Mouse (Mus musculus): ENCODE measurements at regions not wholly inside any gene's neighbourhood (a gene's known extent, or its start where the extent isn't known, plus 50 kb on each side); places are given as distances from the start of the nearest gene placed in this dataset.
"Not testable (repeated sequence)": the region's sequence is repeated elsewhere in the genome, so short reads cannot be mapped to it uniquely, and the experiment has no call there.

- 36% methylated on average over 3 of the region's 3 CpGs for WGBS
- not testable (repeated sequence) for H3K27me3 ChIP-seq; H3K4me3 ChIP-seq; H3K4me2 ChIP-seq (replicated peaks); H3K4me1 ChIP-seq; H3K36me3 ChIP-seq; H3K9ac ChIP-seq (replicated peaks)
- Histone ChIP-seq H3K9me3 (peaks cover 13% of the 10 kb centered on the region; the same call in 1 of the 2 replicates), H3K27ac (replicated peaks) (peak overlapping the region; percentile 20; the same call in 1 of the 2 replicates)
- ATAC-seq (ENCODE audit: low FRiP score, low read depth): peak; percentile 65; the same call in 1 of the 2 replicates
Measured at GRCm38 (mm10) chr16:56323828-56324227, 119.7 kb downstream of the Impg2 start.

- H3K4me2 ChIP-seq (replicated peaks): no peak overlapping the region
- H3K4me1 ChIP-seq: no peaks in the 10 kb centered on the region
- no peaks in the 10 kb centered on the region for H3K36me3 ChIP-seq
- H3K4me3 ChIP-seq: no peak overlapping the region
- H3K27ac ChIP-seq (replicated peaks): no peak overlapping the region
- no peaks in the 10 kb centered on the region for H3K9me3 ChIP-seq
- no peak overlapping the region for H3K9ac ChIP-seq (replicated peaks)
- no peaks in the 10 kb centered on the region for H3K27me3 ChIP-seq
- ATAC-seq (ENCODE audit: low FRiP score, low read depth): no peak
Measured at GRCm38 (mm10) chr16:56349415-56349814, 128.3 kb upstream of the Abi3bp start.

- Histone ChIP-seq H3K9me3 (no peaks in the 10 kb centered on the region), H3K9ac (replicated peaks) (no peak overlapping the region), H3K4me1 (no peaks in the 10 kb centered on the region), H3K27ac (replicated peaks) (no peak overlapping the region), H3K4me3 (no peak overlapping the region), H3K4me2 (replicated peaks) (no peak overlapping the region), H3K36me3 (no peaks in the 10 kb centered on the region), H3K27me3 (no peaks in the 10 kb centered on the region)
- no peak for ATAC-seq (ENCODE audit: low FRiP score, low read depth)
- WGBS: 67% methylated on average over 3 of the region's 3 CpGs
Measured at GRCm38 (mm10) chr16:56352888-56353287, 124.8 kb upstream of the Abi3bp start.

GRCm38 (mm10) chr16:56359101-56359500 lies 118.6 kb upstream of the Abi3bp start:
- H3K9ac ChIP-seq (replicated peaks): no peak overlapping the region
- H3K9me3 ChIP-seq: no peaks in the 10 kb centered on the region
- no peak overlapping the region for H3K27ac ChIP-seq (replicated peaks)
- no peaks in the 10 kb centered on the region for H3K4me1 ChIP-seq
- H3K27me3 ChIP-seq: no peaks in the 10 kb centered on the region
- no peak overlapping the region for H3K4me3 ChIP-seq
- H3K4me2 ChIP-seq (replicated peaks): no peak overlapping the region
- 85% methylated on average over 2 of the region's 2 CpGs for WGBS
- ATAC-seq (ENCODE audit: low FRiP score, low read depth): no peak
- no peaks in the 10 kb centered on the region for H3K36me3 ChIP-seq

GRCm38 (mm10) chr16:56360992-56361391 lies 116.7 kb upstream of the Abi3bp start:
- no peaks in the 10 kb centered on the region for H3K36me3 ChIP-seq
- no peaks in the 10 kb centered on the region for H3K4me1 ChIP-seq
- H3K4me3 ChIP-seq: no peak overlapping the region
- 55% methylated on average over 1 of the region's 1 CpGs for WGBS
- H3K9ac ChIP-seq (replicated peaks): no peak overlapping the region
- no peak overlapping the region for H3K4me2 ChIP-seq (replicated peaks)
- ATAC-seq (ENCODE audit: low FRiP score, low read depth): no peak
- H3K27ac ChIP-seq (replicated peaks): no peak overlapping the region
- H3K27me3 ChIP-seq: no peaks in the 10 kb centered on the region
- H3K9me3 ChIP-seq: no peaks in the 10 kb centered on the region

GRCm38 (mm10) chr16:56378356-56378755 lies 99.3 kb upstream of the Abi3bp start:
- Histone ChIP-seq H3K9ac (replicated peaks) (no peak overlapping the region), H3K36me3 (no peaks in the 10 kb centered on the region), H3K4me3 (no peak overlapping the region), H3K4me1 (no peaks in the 10 kb centered on the region), H3K4me2 (replicated peaks) (no peak overlapping the region), H3K9me3 (no peaks in the 10 kb centered on the region), H3K27me3 (no peaks in the 10 kb centered on the region), H3K27ac (replicated peaks) (no peak overlapping the region)
- ATAC-seq (ENCODE audit: low FRiP score, low read depth): no peak
- WGBS: 79% methylated on average over 2 of the region's 2 CpGs

- no peak overlapping the region for H3K9ac ChIP-seq (replicated peaks)
- H3K4me1 ChIP-seq: no peaks in the 10 kb centered on the region
- H3K36me3 ChIP-seq: no peaks in the 10 kb centered on the region
- H3K4me2 ChIP-seq (replicated peaks): no peak overlapping the region
- H3K27ac ChIP-seq (replicated peaks): no peak overlapping the region
- no peaks in the 10 kb centered on the region for H3K9me3 ChIP-seq
- no peaks in the 10 kb centered on the region for H3K27me3 ChIP-seq
- no peak overlapping the region for H3K4me3 ChIP-seq
- 76% methylated on average over 4 of the region's 4 CpGs for WGBS
- no peak for ATAC-seq (ENCODE audit: low FRiP score, low read depth)
Measured at GRCm38 (mm10) chr16:56380680-56381079, 97.0 kb upstream of the Abi3bp start.

GRCm38 (mm10) chr16:56386539-56386938 lies 91.1 kb upstream of the Abi3bp start:
- Histone ChIP-seq H3K36me3 (no peaks in the 10 kb centered on the region), H3K9me3 (no peaks in the 10 kb centered on the region), H3K4me3 (no peak overlapping the region), H3K27ac (replicated peaks) (no peak overlapping the region), H3K9ac (replicated peaks) (no peak overlapping the region), H3K4me2 (replicated peaks) (no peak overlapping the region), H3K27me3 (no peaks in the 10 kb centered on the region), H3K4me1 (no peaks in the 10 kb centered on the region)
- no peak for ATAC-seq (ENCODE audit: low FRiP score, low read depth)
- WGBS: 83% methylated on average over 4 of the region's 4 CpGs

GRCm38 (mm10) chr16:56392843-56393242 lies 84.8 kb upstream of the Abi3bp start:
- 89% methylated on average over 3 of the region's 3 CpGs for WGBS
- no peak overlapping the region for H3K9ac ChIP-seq (replicated peaks)
- H3K27me3 ChIP-seq: no peaks in the 10 kb centered on the region
- no peak overlapping the region for H3K4me2 ChIP-seq (replicated peaks)
- H3K36me3 ChIP-seq: no peaks in the 10 kb centered on the region
- H3K27ac ChIP-seq (replicated peaks): no peak overlapping the region
- no peak for ATAC-seq (ENCODE audit: low FRiP score, low read depth)
- H3K9me3 ChIP-seq: no peaks in the 10 kb centered on the region
- H3K4me3 ChIP-seq: no peak overlapping the region
- H3K4me1 ChIP-seq: no peaks in the 10 kb centered on the region

- Histone ChIP-seq H3K36me3 (no peaks in the 10 kb centered on the region), H3K9me3 (no peaks in the 10 kb centered on the region), H3K27ac (replicated peaks) (no peak overlapping the region), H3K9ac (replicated peaks) (no peak overlapping the region), H3K4me2 (replicated peaks) (no peak overlapping the region), H3K27me3 (no peaks in the 10 kb centered on the region), H3K4me3 (no peak overlapping the region), H3K4me1 (no peaks in the 10 kb centered on the region)
- whole genome bisulfite sequencing: 58% methylated on average over 4 of the region's 4 CpGs
- no peak for ATAC-seq (ENCODE audit: low FRiP score, low read depth)
Measured at GRCm38 (mm10) chr16:56396586-56396985, 81.1 kb upstream of the Abi3bp start.

GRCm38 (mm10) chr16:56399541-56399940 lies 78.1 kb upstream of the Abi3bp start:
- no peak for ATAC-seq (ENCODE audit: low FRiP score, low read depth)
- Histone ChIP-seq H3K9me3 (no peaks in the 10 kb centered on the region), H3K36me3 (no peaks in the 10 kb centered on the region), H3K4me1 (no peaks in the 10 kb centered on the region), H3K27ac (replicated peaks) (no peak overlapping the region), H3K9ac (replicated peaks) (no peak overlapping the region), H3K4me2 (replicated peaks) (no peak overlapping the region), H3K4me3 (no peak overlapping the region), H3K27me3 (no peaks in the 10 kb centered on the region)
- WGBS: 96% methylated on average over 4 of the region's 4 CpGs

GRCm38 (mm10) chr16:56423761-56424160 lies 53.9 kb upstream of the Abi3bp start:
- no peak overlapping the region for H3K4me3 ChIP-seq
- WGBS: 60% methylated on average over 3 of the region's 3 CpGs
- H3K27ac ChIP-seq (replicated peaks): no peak overlapping the region
- no peak for ATAC-seq (ENCODE audit: low FRiP score, low read depth)
- no peaks in the 10 kb centered on the region for H3K27me3 ChIP-seq
- no peaks in the 10 kb centered on the region for H3K36me3 ChIP-seq
- H3K4me1 ChIP-seq: no peaks in the 10 kb centered on the region
- no peaks in the 10 kb centered on the region for H3K9me3 ChIP-seq
- H3K9ac ChIP-seq (replicated peaks): no peak overlapping the region
- H3K4me2 ChIP-seq (replicated peaks): no peak overlapping the region

Data from midbrain, embryonic 12.5 days (tissue).